Mouse (Mus musculus): ENCODE measurements around the gene Cacna2d2. TPM values are rescaled to one million over a fixed set of nuclear protein-coding genes. Genes with fewer than 3 reads are reported as not detected.

Cacna2d2 gene
- total RNA-seq, 2 experiments from 2014 or later = 0.04 to 0.07 TPM

DNA sequence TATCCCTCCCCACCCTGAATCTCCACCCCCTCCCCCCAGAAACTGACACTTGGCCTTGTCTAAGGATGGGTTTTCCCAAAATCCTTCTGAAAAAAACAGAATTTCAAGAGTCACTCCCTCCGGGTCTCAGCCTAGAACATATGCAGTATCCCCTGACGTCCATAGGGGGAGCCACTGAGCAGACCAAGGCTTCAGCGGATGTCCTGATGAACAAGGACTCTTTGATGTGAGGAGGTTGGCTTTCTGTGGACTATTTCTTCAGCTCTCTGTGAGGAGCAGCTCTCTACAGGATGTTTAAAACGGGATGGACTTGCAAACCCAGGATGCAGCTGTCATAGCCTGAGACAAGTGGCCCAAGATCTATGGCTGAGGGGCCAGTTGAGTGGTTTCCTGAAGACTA, 53.1 kb downstream of the Cacna2d2 start:
- no peak for ATAC-seq (ENCODE audit: poor library complexity, severe bottlenecking)

DNA sequence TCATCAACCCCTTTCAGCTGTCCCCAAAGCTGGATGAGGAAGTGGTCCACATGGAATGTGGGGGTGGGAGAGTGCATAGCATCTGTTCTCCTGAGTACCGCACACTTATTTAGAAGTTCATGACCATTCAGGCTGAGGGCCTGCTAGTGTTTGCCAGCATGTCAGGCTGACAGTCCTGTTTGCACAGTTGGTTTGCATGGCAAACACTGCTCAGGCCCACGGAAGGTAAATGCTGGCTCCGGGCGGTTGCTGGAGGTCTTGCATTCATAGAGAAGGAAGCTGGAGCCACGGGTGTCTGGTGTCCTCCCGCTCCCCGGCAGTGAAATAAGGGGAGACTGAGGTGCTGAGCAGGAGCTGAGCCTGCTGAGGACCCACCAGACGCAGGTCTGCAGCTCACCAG, 53.7 kb downstream of the Cacna2d2 start:
- no peak for ATAC-seq (ENCODE audit: poor library complexity, severe bottlenecking)

DNA sequence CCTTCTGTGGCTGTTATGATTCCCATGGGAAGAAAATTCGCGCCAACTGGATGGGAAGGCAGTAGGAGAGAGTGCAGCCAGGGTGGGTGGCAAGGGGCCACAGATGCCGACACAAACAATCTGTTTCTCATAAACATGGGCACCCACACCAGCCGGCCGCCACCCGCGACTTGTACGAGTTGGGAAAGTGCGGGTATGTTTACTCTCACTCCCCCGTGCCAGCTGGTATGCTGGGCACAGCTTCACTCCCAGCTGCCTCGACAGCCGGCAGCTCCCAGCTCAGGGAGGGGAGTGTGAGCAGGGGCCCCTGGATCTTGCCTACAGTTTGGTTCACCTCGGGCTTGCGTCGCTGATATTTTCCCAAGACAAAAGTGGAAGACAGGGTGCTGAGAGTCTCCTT, 57.3 kb downstream of the Cacna2d2 start:
- no peak for ATAC-seq (ENCODE audit: poor library complexity, severe bottlenecking)

DNA sequence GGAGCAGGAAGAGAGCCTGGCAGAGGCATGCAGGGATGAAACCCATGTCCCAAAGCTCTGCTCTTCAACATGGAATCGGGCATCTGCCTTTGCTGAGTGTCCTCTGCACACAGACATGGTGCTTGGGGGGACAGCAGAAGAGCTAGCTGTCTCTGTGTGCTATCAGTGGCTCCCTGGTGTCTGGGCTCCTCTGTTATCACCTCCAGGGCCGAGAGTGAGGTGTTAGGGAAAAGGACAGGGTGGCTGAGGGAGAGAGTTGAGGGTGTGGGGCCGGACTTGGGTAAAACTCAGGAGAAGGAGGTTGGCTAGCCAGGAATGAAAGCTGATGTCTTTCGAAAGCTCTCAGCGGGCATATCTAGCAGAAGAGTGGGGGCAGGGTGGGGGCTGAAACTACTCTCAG, 63.5 kb downstream of the Cacna2d2 start:
- ATAC-seq (ENCODE audit: poor library complexity, severe bottlenecking) = no peak

DNA sequence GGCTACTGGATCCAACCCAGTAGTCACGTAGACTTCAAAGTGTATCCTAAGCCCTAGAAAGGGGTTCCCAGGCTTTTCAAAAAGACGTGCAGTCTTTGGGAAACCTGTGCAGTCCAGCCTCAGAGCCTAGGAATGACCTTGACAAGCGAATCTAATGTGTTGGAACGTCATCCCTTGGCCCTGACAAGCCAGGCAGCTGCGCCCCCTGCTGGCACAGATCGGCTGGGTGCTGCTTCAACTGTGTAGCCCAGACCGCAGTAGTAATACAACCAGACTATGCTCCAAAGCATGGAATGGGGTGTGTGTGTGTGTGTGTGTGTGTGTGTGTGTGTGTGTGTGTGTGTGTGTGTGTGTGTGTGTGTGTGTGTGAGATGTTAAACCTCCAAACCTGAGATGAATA, 64.1 kb downstream of the Cacna2d2 start:
- peak; percentile 86 for ATAC-seq (ENCODE audit: poor library complexity, severe bottlenecking)

DNA sequence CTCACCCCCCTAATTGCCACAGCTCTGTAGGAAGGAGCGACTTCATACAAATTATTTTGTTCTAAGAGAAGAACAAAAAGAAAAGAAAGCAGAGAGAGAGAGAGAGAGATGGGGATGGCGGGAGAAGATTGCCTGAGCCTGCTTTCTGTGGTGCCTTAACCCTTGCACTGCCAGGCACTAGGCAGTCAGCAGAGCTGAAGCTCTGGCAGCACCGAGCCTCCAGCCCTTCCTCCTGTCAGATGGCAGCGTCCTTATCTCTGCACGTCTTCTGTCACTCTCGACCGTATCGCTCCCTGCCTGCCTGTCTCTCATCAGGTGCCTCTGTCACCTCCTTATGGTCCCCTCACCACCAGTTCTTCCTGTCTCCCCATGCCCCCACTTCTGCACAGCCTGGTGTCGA, 64.7 kb downstream of the Cacna2d2 start:
- no peak for ATAC-seq (ENCODE audit: poor library complexity, severe bottlenecking)

DNA sequence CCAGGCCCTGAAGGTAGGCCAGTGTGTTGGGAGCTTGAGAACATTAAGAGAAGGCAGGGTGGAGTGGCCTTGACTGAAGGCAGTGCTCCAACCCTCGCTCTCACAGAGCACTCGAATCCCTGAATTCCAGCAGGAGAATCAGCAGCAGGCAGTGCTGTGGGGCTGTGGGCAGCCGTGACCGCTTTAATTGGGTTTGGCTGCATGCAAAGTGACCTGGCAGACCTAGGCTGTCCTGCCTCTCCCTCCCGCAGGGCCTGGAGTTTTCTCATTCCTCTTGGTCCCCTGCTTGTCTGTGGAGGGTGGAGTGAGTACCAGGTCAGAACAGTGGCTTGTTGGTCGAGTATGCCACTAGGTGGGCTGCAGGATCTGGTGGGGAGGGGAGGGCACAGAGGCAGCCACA, 66.2 kb downstream of the Cacna2d2 start:
- ATAC-seq (ENCODE audit: poor library complexity, severe bottlenecking) = no peak

DNA sequence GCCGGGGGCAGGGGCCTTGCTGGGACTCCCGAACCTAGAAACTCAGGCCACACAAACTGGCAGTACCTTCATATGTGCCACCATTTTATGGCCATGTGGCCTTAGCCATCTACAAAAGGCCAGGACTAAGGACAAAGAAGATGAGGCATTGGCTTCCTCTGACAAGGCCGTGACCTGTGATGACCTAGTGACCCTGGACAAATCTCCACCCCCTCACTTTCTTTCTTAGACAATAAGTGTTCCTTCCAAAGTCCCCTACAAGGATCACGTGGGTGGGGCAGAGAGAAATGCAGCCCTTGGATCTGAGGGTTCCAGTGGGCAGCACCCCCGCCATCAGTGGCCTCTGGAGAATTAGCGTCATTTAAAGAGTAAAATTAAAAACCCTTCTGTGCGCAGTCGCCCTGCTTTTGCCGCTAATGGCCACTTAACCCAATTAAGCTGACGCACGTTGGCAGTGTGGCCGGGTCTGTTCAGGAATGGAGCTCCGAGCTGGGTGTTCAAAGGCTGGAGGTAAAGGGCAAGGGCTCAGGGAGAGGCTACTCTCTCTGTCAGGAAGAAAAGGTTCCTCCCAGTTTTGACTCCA, 69.9 kb downstream of the Cacna2d2 start:
- ATAC-seq (ENCODE audit: poor library complexity, severe bottlenecking) = no peak

DNA sequence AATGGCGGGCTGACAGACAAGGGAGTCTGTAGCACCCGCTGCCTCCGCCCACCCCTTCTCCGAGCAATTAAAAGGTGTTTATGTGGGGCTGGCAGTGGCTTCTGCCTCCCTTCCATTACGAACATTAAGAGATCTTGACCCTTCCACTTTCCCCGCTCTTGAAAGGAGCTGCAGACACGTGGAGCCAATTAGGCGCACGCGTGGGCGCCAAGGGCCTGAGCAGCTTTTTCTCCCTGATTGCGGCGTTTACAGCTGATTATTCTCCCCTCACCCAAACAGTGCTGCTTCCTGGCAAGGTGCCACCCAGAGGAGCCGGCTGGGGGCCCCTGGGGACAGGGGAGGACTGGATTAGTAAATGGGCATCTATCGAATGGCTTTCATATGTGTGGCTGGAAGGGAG, 71.0 kb downstream of the Cacna2d2 start:
- no peak for ATAC-seq (ENCODE audit: poor library complexity, severe bottlenecking)

DNA sequence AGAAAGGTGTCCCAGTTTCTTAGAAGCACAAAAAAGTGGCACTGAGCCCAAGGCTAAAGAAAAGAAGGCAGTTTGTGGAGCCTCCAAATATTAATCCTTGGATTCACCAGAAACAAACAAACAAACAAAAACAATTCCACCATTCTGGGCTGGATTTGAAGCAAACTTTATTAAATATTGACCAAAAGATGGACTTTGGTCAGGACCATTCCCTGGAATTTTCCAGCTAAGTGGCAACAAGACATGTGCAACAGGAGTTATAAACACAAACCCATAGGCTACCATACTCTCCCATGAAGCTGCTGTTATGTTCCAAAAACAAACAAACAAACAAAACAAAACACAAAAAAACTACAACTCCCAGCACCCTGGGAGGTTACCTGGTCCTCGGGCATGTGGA, 74.6 kb downstream of the Cacna2d2 start:
- no peak for ATAC-seq (ENCODE audit: poor library complexity, severe bottlenecking)

DNA sequence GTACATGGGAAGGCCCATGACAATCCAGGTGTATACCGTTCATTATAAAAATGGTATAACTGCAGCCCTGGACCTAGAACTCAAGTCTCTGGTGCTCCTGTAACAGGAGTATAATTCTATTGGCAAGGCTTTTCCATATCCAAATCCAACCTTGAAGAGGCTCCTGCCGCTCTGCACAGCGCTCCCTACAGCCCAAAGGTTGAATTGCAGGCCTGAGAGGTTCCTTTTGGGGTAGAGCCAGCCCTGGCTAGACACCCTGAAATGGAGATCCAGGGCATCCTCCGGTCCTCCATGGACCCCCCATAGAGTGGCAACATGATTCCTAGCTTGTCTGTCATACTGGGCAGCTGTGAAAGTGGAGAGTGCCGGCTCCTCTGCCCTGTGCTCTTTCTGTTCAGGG, 79.6 kb downstream of the Cacna2d2 start:
- ATAC-seq (ENCODE audit: poor library complexity, severe bottlenecking) = no peak

DNA sequence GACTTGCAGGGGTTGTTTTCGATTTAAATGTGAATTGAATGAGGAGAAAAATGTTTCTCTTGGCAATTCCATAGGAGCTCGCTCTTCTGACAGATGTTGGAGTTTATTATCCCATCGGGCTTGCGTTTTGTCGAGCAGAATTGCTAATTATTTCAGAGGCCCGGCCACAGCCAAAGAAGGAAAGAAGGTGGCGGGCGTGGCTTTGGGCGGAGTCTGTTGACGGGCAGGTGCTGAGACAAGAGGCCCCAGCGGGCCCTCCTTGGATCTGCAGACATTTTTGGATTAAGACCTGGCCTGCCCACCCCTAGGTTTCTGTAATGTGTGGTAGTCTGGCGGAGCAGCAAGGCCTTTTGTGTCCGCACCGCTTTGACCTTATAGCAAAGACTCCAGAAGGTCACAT, 80.2 kb downstream of the Cacna2d2 start:
- no peak for ATAC-seq (ENCODE audit: poor library complexity, severe bottlenecking)

DNA sequence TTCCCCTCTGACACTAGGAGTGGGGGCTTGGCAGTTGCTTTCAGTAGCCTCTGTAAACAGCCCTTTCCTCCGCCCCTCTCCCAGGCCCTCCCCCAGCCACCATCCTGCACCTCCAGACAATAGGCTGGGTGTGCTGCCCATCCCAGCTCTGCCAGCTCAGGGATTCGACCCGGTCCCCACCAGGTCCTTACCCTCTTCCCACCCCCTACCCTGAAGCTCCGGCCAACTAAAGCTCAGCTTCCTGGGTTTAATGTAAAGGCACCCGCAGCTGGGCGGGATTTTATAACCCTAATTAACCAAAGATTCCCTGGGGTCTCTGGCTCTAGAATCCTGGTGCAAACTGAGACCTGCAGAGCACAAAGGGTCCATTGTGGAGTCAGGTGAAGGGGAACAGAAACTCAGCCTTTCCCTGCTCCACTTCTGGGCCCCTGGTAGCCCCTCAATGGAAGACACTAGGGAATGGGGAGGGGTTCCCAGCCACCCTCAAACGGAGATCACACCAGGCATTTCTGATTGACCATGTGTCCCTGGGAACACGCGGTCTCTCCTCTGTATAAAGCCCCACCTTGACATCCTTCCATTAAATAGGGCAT, 81.2 kb downstream of the Cacna2d2 start:
- no peak for ATAC-seq (ENCODE audit: poor library complexity, severe bottlenecking)

DNA sequence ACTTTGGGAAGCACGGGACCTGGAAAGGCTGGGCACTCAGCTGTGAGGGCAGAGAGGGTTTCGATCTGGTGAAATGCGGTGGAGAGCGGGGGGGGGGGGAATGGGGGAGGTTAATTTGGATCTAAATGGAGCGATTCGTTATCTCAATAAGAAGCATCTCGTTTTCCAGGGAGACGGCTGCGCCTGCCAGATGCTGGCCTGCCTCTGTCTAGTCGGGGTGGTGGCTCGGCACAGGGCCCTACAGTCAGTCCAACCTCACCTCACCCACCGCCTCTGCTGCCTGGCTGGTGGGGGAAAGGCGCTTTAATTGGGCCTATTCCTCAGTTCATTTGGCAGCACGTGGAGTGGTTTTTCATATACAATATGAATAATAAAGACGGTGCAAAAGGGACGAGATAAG, 81.9 kb downstream of the Cacna2d2 start:
- ATAC-seq (ENCODE audit: poor library complexity, severe bottlenecking) = no peak

DNA sequence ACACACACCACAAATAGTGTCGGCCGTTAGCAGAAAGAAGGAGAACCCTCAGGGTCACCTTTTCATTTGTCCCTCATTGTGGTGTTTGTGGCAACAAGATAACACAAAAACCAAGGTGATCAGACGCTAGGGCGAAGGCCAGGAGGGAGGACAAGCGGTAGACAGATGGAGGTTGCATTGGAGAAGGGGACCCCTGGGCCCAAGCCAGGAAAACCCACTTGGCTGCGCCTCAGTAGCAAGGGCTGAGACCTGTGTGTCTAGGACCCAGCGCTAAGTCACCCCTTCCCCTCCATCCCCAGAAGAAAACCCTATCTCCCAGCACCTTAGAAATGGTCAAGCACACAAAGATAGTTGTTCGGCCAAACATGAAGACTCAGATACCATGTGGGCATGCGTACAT, 82.6 kb downstream of the Cacna2d2 start:
- ATAC-seq (ENCODE audit: poor library complexity, severe bottlenecking) = no peak

DNA sequence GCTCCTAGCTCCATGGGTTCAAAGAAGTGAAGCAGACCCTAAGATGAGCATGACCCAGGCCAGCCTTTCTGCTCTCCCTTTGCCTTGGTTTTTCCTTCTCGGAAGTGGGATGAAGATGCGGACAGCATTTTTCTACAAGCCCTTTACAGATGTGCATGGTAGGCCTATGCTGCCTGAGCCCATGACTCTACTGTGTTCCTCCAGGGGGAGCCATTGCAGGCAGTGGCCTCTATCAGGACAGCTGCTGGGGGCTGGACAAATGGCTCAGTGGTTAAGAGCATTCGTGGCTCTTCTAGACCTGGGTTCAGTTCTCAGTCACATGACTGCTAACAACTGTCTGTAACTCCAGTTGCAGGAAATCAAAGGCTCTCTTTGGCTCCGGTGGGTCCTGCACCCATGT, 83.4 kb downstream of the Cacna2d2 start:
- no peak for ATAC-seq (ENCODE audit: poor library complexity, severe bottlenecking)

DNA sequence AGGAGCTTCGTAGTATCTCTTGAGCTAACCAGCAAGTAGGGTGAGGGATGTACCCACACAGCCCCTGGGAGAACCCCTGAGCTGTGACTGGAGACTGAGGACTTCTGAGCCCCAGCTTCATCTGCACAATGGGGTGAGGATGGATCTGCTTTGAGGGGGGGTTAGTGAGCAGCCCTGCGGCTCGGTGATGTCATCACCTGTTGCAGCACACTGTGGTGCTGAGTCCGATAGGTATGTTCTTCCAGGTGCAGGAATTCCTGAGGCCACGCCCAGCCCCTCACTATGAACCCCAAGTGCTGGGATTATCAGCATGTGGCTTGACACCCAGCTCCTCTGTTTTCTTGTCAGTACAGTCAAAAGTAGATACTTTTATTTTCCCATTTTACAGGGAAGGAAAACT, 84.3 kb downstream of the Cacna2d2 start:
- ATAC-seq (ENCODE audit: poor library complexity, severe bottlenecking) = no peak

DNA sequence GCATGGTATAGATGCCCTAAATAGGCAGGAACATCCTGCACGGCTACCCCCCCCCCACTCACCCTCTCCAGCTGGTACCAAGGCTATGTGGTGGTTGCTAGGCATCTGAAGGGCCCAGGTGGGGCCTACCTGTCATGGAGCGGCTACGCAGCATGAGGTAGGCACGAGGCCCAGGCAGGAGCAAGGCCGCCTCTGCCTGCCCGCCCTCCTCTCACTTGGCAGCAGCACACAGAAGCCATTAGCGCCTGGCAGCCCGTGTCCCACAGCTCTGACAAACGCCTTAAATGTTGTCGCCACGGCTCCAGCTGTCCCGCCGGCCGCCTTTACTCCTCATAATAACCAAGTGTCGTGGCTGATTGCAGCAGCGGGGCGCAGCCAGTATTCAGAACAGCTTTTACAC, 84.9 kb downstream of the Cacna2d2 start:
- ATAC-seq (ENCODE audit: poor library complexity, severe bottlenecking) = no peak

DNA sequence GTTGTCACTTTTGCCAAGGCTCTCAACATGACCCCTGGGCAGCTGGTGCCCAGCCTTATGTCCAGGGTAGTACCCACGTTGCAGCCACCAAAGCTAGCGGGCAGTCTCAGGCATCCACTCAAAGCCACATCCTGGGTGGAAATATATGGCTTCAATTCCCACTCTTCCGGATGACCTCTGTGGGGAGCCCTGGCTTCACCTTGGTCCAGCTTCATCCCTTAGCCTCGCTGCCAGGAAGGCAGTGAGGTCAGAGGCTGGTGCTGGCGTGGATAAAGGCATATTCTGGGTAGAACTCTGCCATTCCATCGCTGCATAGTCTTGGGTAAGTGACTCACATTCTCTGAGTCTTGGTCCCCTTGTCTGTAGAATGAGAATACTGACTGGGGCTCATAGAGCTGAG, 85.4 kb downstream of the Cacna2d2 start:
- ATAC-seq (ENCODE audit: poor library complexity, severe bottlenecking) = no peak

DNA sequence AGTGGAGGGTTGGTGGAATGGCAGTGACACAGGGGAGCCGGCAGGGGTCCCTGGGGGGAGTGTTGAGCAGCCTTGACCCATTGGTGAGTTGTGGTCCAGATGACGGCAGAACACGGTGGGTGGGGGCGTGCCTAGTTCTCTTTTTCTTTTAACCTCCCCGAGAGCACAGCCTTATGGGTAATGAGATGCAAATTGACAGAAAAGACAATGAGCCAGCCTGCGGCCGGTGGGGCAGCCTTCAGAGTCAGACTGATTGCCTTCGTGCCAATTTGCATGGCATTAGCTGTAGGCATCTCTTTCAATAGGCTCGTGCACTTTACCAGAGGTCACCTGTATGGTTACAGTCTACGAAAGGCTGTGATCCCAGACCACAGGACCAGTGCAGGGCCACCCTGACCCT, 86.7 kb downstream of the Cacna2d2 start:
- ATAC-seq (ENCODE audit: poor library complexity, severe bottlenecking) = no peak

DNA sequence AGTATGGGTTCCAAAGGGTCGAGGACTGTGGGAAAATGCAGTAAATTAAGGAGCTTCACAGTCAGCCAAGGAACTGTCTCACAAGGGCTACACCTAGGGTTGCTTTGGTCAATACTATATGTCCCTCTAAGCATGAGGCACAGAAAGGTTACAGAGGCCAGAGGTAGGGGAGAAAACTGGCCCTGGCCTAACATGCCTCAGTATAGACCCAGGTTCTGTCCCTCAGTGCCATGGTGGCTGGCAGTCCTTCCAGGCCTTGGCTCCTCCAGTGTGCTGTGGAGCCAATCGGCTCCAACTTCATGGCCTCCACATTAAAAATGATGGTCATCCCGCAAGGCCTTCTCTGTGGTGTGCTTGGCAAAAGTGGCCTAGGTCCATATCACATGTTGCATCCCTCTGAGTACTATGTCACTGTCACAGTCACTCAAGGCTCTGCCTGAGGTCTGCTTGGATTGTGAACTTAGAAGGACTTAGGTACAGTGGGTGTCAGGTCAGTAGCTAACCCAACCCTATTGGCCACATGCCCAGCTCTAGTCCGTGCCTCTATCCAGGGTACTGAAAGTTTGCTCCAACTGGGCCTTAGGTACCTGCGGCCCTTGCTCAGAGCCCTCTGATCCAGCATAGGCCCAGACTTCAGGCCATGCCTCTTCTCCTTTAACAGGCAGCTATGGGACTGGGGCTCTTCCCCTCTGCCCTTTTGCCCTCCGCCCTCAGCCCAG, 87.3 kb downstream of the Cacna2d2 start:
- no peak for ATAC-seq (ENCODE audit: poor library complexity, severe bottlenecking)

DNA sequence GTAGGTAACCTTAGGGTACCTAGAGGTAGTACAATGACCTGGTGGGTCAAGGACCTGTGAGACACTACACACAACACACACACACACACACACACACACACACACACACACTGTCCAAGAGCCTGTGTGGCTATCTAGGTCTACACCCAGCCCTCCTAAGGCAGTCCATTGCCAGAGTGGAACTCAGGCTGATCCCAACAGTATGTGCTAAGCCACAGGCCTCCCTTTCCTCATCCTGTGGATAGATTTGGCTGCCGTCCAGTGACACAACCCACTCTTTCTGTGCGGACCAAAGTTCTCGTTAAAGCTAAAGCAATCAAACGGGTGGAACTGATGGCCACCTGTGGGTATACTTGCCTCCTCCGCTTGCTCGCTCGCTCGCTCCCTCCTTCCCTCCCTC, 90.7 kb downstream of the Cacna2d2 start:
- ATAC-seq (ENCODE audit: poor library complexity, severe bottlenecking) = no peak

DNA sequence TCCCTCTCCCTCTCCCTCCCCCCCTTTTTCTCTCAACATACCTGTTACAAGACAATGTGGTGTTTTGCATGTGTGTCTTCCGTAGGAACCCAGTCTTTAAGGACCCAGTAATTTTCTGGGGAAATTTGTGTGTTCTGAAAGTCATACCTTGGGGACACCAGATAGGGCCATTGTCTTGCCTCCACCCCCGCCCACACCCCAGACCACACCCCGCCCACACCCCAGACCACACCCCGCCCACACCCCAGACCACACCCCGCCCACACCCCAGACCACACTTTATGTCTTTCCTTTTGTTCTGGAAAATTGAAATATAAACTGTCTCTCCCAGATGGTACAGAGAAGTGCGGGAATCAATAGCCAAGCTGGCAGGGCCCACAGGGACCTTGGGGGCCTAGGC, 91.2 kb downstream of the Cacna2d2 start:
- no peak for ATAC-seq (ENCODE audit: poor library complexity, severe bottlenecking)

Data from megakaryocyte, adult 5-6 weeks (primary cell).